Mouse (Mus musculus) heart, postnatal 14 days (tissue): ENCODE results near the gene Hnrnpu. TPM values are rescaled to one million over a fixed set of nuclear protein-coding genes. Genes with fewer than 3 reads are reported as not detected.

Experiments
- DNase-seq, 2 experiments: peaks; one replicate each; pipeline ENCODE4 v3.0.0; 2021 to 2022
- intact Hi-C: fragments of 180-260 bp; cut with DNase I; formaldehyde crosslinking; loops from one replicate; pipeline ENCODE4 v1.15.1; 2025
- total RNA-seq, 2 experiments: library from RNA; stranded (reverse); gene quantifications; 2 replicates each; pipeline ENCODE4 v1.2.3; 2021

Hnrnpu gene
- total RNA-seq, 2 experiments from 2014 or later, result 212 to 218 TPM

GRCm38 (mm10) chr1:178342612-178343011 is 5.0 kb upstream of the Hnrnpu start:
- DNase-seq, result no peak
- intact Hi-C loops, result no loop called here

DNA sequence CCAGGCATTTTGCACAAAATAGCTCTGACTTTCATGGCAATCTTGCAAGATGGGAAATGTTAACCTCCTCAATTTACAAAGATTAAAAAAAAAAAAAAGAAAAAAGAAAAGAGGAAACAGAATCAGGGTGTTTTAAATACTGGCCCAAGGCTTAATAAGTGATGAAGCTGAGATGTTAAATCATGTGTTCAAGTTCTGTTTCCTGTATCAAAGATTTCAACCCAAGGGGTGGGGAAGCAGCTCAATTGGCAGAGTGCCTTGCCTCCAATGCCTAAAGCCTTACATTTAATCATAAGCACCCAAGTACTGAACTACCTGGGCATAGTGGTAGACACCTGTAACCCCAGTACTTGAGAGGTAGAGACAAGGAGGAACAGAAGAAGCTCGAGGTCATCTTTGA is 4.5 kb upstream of the Hnrnpu start:
- no peak for DNase-seq
- intact Hi-C loops, result no loop called here

GRCm38 (mm10) chr1:178341435-178341834 is 3.8 kb upstream of the Hnrnpu start:
- no peak for DNase-seq
- intact Hi-C loops, result no loop called here

DNA sequence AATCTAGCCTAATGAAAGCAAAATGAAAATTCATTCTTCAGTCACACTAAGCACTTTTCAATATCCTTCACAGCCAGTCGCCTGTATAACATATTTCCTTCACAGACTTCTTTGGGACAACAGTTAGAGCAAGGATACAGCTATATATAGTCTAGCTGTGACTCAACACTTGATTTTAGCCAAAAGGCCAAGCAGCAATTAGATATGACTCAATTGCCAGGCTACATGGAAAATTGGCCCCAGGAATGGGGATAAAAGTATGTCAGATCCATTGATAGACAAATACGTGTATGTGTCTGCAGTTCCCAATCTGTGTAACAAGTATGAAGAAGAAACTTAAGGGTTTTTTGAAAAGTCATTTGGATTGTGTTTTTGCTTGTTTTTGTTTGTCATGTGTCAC is 2.6 kb upstream of the Hnrnpu start:
- intact Hi-C loops, result no loop called here

GRCm38 (mm10) chr1:178338318-178338641 is 683 bp upstream of the Hnrnpu start:
- intact Hi-C loops, result loop anchor here (1.0 kb wide), 1 partner anchor 68 kb away; the partner anchor contains the start of gene Efcab2
- DNase-seq, result peak; percentile 26 to 45

More for the DNA sequence above, 2.6 kb upstream of the Hnrnpu start:
- DNase-seq, result no peak

GRCm38 (mm10) chr1:178336777-178337481 is 668 bp downstream of the Hnrnpu start:
- DNase-seq, result peak in 1 of 2 experiments; percentile 63
- intact Hi-C loops, result loop anchor here (1.0 kb wide), 1 partner anchor 18 kb away; the partner anchor contains the start of gene Cox20

GRCm38 (mm10) chr1:178336289-178336775 is 1.3 kb downstream of the Hnrnpu start:
- peak; percentile 97 to 98 for DNase-seq
- intact Hi-C loops, result loop anchor here (1.0 kb wide), 1 partner anchor 17 kb away; the partner anchor contains the start of gene Cox20

DNA sequence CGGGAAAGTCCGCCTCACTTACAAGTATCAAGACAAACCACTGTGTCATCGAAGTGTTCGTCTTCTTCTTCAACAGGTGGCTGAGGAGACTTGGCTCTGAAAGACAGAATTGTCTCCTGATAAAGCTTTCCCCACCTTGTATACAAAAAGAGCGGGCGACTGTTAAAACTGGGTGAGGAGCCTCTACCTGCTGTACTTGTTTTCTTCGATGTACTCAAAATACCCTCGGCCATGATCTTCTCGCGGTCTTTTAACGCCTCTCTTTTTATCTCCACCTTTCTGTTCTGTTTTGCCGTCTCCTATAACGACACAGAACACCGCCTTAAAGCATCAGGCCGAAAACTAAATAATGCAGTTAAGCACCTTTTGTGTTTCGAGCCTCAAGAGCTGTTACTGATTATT is 1.7 kb downstream of the Hnrnpu start:
- no peak for DNase-seq
- intact Hi-C loops, result loop anchor here (1.0 kb wide), 1 partner anchor 17 kb away; the partner anchor contains the start of gene Cox20

- no peak for DNase-seq
- intact Hi-C loops, result no loop called here
Observed at GRCm38 (mm10) chr1:178329946-178330345, 7.7 kb downstream of the Hnrnpu start.

GRCm38 (mm10) chr1:178329017-178329416 is 8.6 kb downstream of the Hnrnpu start:
- DNase-seq, result no peak
- intact Hi-C loops, result no loop called here

DNA sequence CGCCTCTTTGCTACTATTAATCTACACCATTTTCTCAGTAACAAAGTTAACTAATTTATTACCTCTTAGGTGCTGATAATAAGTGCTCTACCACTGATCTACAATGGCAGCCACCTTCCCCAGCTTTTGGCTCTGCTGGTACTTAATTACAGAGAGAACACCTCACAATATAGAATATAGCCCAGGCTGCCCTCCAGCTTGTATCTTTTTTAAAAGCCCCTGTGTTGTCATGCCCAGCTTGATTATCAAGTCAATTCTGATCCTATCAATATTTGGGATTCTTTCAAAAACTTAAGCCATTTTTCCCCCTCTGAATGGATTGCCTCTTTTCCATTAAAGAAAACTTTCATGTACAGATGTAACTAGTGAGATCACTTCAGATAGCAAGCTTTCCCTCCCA is 10.6 kb downstream of the Hnrnpu start:
- intact Hi-C loops, result no loop called here
- no peak for DNase-seq

- intact Hi-C loops, result no loop called here
- no peak for DNase-seq
Observed at GRCm38 (mm10) chr1:178326357-178326756, 11.2 kb downstream of the Hnrnpu start.

- intact Hi-C loops, result no loop called here
- no peak for DNase-seq
Observed at GRCm38 (mm10) chr1:178324568-178324967, 13.0 kb downstream of the Hnrnpu start.

DNA sequence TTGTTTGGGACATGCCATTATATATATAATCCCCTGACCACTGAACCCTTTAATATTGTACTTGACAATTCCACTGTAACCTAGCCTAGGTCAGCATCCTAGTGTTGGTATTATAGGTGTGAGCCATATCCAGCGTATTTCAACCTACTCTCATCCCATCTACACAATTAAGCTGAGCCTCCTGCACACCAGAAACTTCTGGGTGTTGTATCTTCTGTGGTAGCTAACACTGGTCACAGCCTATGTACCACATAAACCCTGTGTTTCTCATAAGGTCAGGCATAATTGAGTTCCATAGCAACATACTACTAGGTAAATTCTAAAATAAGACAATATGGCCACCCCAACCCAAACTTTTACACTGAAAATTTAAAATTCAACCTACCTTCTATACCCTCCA is 14.4 kb downstream of the Hnrnpu start:
- DNase-seq, result no peak

GRCm38 (mm10) chr1:178321730-178322357 is 15.8 kb downstream of the Hnrnpu start:
- intact Hi-C loops, result no loop called here
- DNase-seq, result no peak

More for the DNA sequence above, 14.4 kb downstream of the Hnrnpu start:
- intact Hi-C loops, result loop anchor here (1.0 kb wide), 1 partner anchor 9 kb away; no protein-coding TSS in a partner anchor

DNA sequence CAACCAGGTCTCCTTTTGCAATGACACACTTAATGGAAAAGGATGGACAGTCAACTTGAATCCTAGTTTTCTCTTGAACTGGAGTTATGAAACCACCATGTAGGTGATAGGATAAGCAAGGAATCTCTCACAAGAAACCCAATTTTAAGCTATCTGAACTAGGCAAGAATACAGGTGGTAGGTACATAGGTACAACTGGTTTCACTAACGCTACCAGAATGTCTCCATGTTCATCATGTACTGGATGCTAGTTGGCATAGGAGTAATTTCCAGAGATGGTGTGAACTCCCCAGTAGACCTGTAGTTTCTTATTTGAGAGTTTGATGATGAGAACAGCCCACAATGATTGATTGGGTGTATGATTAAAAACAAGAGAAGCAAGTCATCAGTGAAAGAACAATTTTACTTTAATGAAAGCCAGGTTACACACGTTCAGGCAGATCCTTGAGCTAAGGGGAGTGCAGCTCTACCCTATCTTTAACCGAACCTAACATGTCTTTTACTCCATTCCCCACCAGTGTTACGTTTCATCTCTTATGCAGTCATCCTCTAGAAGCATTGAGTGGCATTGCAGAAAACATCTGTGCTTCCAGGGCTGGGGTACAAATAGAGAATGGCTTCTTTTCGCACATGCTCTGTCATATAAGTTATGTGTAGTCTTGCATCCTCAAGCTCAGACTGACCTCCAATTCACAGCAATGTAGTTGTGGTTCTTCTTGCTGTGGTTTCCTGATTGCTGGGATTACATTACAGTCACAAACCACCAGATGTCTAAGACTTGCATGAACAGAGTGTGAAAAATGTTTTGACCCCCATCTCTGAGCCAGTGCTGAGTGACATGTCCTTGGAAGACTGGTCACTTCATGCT is 16.6 kb downstream of the Hnrnpu start:
- no peak for DNase-seq
- intact Hi-C loops, result no loop called here

GRCm38 (mm10) chr1:178320038-178320722 is 17.4 kb downstream of the Hnrnpu start:
- intact Hi-C loops, result no loop called here
- no peak for DNase-seq

DNA sequence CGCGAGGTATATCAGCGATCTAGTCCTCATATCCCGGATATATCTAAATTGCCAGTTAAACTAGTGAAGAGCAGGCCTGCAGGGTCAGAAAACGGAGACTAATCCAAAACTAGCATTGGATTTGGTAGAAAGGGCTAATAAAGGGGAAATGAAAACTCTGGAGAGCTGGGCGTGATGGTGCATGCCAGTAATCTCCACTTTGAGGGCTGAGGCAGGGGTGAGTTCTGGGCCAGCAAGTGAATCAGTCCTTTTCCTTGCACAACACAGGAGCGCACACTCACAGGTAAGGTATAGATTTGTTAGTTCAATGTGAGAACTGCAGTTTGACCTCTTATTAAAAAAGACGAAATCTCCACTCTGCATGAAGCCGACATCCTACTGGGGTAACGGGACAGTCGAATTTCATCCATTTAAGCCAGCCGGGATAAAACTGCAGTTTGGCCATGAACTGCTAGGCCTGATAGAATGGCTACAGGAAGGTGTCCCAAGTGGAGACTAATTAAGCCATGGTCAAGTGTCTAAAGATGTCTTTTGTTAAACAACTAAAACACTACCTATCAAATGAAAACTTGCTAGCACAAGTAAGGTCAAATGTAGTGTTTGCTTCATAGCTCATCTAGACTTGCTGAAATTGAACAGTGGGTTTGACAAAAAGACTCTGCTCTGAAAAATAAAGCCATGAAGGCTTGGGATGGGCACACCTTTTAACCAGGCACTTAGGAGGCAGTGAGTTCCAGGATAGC is 18.1 kb downstream of the Hnrnpu start:
- peak in 1 of 2 experiments; percentile 48 for DNase-seq
- intact Hi-C loops, result loop anchor here (1.0 to 10.0 kb wide), 4 partner anchors 17 to 525 kb away; partner anchors contain the start of genes Adss, Desi2 and Efcab2
